Mouse (Mus musculus): ENCODE data around the gene Ly86.

- no peak for TF ChIP-seq POLR2A (IDR thresholded peaks at IDR 0.05; ENCODE audit: insufficient read depth, low read depth, low read length)
- TF ChIP-seq CTCF (IDR thresholded peaks at IDR 0.05): no peak
- TF ChIP-seq EP300 (IDR thresholded peaks at IDR 0.05; ENCODE audit: insufficient read depth, low read depth, low read length): no peak
These were observed 79.9 kb downstream of the Ly86 start for GRCm38 (mm10) chr13:37424904-37425303.
